Mouse (Mus musculus) embryonic fibroblast, embryonic 13.5 days (primary cell): ENCODE results near the gene Agpat1. TPM values are rescaled to one million over a fixed set of nuclear protein-coding genes. Genes with fewer than 3 reads are reported as not detected.

Experiments
- H3K27ac ChIP-seq: 2 replicates; pipeline ENCODE4 v1.5.1; 2012; ENCODE audit warnings: low read length, control low read depth, inconsistent platforms; ENCODE audit not compliant: insufficient read depth
- H3K4me1 ChIP-seq: 2 replicates; pipeline ENCODE4 v1.6.1; 2011; ENCODE audit warnings: low read length; ENCODE audit not compliant: control insufficient read depth, insufficient read depth
- H3K4me3 ChIP-seq: 2 replicates; pipeline ENCODE4 v1.5.1; 2011; ENCODE audit warnings: mild to moderate bottlenecking, control low read depth, low read length; ENCODE audit not compliant: insufficient read depth
- CTCF ChIP-seq: IDR thresholded peaks from 2 replicates; pipeline ENCODE4 v1.5.1; 2011; ENCODE audit warnings: mild to moderate bottlenecking, control low read depth, low read length, moderate library complexity, borderline replicate concordance; ENCODE audit not compliant: insufficient read depth
- POLR2A ChIP-seq: IDR thresholded peaks from 2 replicates; pipeline ENCODE4 v1.6.1; 2011; ENCODE audit warnings: low read depth, mild to moderate bottlenecking, control low read depth, low read length, moderate library complexity
- polyA plus RNA-seq: library from polyadenylated mRNA; stranded (reverse); fragments of >200 nt; gene quantifications from 2 replicates; pipeline ENCODE4 v1.2.4, GENCODE M21; 2011; ENCODE audit warnings: low read depth; ENCODE audit not compliant: missing spikeins, insufficient read length

Gene Agpat1
- polyA plus RNA-seq, 1 experiment: 97.5 TPM

DNA sequence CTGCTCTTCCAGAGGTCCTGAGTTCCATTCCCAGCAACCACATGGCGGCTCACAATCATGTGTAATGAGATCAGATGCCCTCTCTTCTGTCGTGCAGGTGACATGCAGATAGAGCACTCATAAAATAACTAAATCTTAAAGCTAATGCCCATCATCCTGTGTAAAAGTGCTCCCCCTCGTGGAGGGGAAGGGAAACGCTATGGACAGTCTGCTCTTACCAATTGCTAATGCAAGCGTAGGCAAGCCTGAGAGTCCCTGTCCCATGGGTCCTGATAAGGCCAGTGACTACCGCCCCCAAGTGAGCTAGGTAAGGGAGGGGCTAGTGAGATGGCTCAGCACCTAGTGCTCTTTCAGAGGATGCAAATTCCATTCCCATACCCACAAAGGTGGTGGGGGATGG, 14.9 kb downstream of the Agpat1 start:
- no peak overlapping the region for H3K27ac ChIP-seq
- no peaks in the 10 kb centered on the region for H3K4me1 ChIP-seq
- TF ChIP-seq POLR2A: no peak
- TF ChIP-seq CTCF: peak; percentile 57; the same call in 1 of the 2 replicates
- H3K4me3 ChIP-seq: no peak overlapping the region

DNA sequence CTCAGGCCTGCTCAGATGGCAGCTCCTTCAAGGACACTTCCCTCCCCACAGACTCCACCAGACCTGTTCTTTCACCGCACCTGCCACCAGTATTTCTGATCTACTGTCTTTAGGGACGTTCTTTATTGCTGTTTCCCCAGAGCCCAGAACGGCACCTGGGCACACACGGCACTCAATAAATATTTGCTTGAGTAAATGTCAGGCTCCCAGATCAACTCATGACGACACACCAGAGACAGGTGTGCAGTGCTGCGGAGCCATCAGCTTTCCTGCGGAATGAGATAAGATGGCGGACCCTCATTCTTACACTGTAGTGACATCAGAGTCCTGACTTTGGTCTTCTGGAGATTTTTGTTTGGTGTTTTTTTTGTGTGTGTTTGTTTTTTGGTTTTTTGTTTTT, 16.9 kb downstream of the Agpat1 start:
- Histone ChIP-seq H3K4me1 (0 out of 2 replicates have a peak, but pooled peaks cover under 1% of the 10 kb centered on the region), H3K27ac (no peak overlapping the region), H3K4me3 (no peak overlapping the region)
- TF ChIP-seq POLR2A: no peak
- no peak for TF ChIP-seq CTCF

DNA sequence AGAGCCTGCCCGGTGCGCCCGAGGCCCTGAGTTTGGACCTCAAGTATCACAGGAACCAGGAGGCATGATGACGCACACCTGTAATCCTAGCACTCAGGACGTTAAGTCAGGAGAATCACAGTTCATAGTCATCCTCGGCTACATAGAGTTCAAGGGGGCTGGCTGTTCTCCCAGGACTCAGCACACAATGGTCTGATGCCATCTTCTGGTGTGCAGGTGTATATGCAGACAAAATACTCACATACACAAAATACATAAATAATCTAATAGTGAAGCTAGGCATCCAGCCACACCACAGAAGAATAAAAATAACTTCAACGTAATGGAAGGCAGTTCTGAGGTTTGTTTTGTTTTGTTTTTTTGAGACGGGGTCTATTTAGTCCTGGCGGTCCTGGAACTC, 19.1 kb downstream of the Agpat1 start:
- Histone ChIP-seq H3K4me3 (no peak overlapping the region), H3K4me1 (peaks cover 4% of the 10 kb centered on the region; the same call in 1 of the 2 replicates), H3K27ac (no peak overlapping the region)
- TF ChIP-seq CTCF: no peak
- TF ChIP-seq POLR2A: no peak

DNA sequence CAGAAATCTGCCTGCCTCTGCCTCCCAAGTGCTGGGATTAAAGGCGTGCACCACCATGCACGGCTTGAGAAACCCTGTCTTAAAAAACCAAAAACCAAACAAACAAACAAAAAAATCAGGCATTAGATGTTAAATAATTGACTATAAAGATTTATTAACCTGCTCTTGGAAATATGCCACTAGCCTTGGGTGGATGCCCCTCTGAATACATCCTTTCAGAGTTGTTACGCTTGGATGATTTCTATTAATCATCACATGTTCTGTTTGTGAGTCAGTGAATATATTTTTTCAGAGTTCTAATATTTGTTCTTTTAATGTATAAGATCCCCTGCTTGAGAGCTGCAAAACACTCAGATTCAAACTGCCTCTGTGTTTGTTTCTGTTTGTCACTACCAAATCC, 20.9 kb downstream of the Agpat1 start:
- H3K4me1 ChIP-seq: peaks cover 9% of the 10 kb centered on the region; the same call in 1 of the 2 replicates
- no peak overlapping the region for H3K4me3 ChIP-seq
- no peak overlapping the region for H3K27ac ChIP-seq
- TF ChIP-seq CTCF (no peak), POLR2A (no peak)

DNA sequence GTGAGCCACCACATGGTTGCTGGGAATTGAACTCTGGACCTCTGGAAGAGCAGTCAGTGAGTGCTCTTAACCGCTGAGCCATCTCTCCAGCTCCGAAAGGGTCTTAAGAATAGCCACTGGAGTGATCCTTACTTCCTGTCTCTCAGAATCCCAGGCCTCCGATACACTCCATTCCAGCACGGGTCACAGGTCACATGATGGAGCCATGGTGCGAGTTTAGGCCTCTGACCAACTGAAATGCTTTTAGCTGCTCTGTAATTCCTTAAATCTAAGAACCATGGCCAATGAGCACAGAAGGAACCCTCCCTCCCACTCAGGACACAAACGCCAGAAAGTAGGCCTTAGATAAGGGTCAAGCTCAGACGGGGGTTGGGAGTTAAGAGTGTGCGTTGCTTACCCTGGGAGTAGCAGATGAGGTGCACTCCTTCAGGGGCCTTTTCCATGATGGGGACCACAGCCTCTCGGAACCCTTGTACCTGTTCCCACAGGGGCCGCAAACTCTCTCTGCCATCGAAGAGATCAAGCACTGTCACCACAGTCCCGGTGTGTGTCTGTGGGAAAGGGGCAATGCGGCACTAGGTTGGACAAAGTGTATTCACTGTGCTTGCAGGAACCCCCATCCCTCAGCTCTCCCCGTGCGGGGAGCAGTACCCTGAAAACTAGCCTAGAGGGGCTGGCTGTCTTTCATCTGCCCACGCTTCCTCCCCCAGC, 22.2 kb downstream of the Agpat1 start:
- peak overlapping the region; percentile 93 for H3K4me3 ChIP-seq
- no peak overlapping the region for H3K27ac ChIP-seq
- TF ChIP-seq CTCF (no peak), POLR2A (no peak)
- H3K4me1 ChIP-seq: peaks cover 9% of the 10 kb centered on the region; the same call in 1 of the 2 replicates

DNA sequence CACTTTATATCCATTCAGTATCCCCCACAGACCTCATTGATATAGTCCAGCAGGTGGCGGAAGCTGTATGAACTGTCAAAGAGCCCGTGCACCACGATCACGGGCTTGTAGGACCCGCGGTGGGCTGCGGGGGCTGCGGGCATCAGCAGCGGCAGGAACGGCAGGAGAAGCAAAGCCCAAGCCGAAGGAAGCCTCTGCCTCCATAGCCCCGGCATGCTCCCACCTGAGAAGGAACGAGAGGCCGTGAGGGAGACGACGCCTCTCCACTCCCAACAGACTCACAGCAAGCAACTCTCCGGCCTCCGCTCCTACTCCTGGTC, 22.7 kb downstream of the Agpat1 start:
- Histone ChIP-seq H3K27ac (peak overlapping the region; percentile 15), H3K4me1 (peaks cover 9% of the 10 kb centered on the region; the same call in 1 of the 2 replicates)
- TF ChIP-seq POLR2A: no peak
- peak; percentile 43; the same call in 1 of the 2 replicates for TF ChIP-seq CTCF

DNA sequence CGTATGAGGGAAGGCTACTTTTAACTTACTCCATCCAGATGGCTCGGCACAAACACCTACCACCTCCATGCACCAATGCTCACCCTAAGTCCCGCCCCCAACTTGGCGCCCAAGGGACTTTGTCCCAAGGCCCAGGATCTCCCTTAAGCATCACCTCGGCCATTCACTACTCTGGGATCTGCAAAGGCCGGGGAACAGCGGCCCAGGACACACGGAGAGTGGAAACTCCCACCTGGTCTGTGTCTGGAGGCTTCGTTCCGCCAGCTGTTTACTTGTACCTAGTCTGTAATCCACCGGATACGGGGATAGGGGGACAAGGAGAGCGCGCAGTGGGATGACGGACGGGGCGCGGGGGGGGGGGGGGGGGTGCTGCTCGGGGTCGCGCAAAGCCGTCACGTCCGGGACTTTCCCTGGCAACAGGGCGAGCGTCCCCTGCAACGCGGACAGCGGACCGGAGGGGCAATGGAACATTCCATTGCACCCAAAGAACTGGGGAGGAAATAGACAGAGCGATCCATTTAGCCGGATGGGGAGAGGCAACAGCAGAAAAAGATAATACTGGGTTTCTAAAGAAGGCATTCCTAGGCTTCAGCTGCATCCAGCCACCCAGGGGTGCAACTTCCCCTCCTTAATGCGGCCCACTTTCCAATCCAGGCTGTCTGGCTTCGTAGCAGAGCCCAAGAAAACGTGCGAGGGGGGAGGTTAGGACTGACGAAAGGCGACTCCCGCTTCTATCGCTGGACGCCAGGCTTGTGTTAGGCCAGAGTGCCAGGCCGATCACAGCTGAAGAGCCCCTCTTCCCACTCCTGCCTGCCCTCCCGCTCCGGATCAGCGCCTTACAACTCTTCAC, 23.3 kb downstream of the Agpat1 start:
- Histone ChIP-seq H3K4me3 (peak overlapping the region; percentile 93), H3K4me1 (peaks cover 9% of the 10 kb centered on the region; the same call in 1 of the 2 replicates), H3K27ac (peak overlapping the region; percentile 77)
- TF ChIP-seq POLR2A (peak; percentile 83), CTCF (no peak)

More for the DNA sequence above, 22.7 kb downstream of the Agpat1 start:
- peak overlapping the region; percentile 93 for H3K4me3 ChIP-seq

DNA sequence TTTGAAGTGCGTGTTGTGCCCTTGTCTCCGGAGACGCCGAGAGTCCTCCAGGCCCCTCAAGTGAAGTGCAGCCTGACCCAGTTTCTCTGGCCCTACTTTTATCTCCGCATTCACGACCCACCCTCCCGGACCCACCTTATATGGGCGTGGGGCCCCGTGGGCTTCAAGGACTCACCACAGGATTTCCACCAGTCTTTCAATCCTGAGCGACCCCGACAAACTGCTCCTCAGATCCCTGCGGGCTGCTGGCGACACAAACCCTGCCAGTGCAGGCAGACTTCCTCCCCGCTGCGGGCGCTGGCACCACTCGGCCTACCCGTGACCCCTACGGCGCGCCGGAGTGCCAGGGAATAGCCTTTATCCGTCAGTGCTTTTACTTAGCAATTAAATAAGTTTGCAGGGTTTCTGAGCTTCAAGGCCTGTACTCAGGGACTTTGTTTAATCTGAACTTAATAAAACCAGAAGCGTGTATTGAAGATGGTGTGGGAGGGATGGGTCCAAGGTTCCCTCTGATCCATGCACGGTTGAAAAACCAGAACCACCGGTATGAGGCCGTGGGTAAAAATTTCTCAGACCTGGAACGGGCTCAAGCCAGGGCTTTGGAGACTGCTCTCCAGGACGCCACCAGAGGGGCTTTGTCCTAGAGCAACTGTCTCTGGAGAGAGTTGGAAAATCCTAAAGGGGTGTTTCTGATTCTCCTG, 24.0 kb downstream of the Agpat1 start, which contains the start of gene Ppt2:
Gene Ppt2, minus strand, starts transcription at position 568 of the 701 bp plus-strand sequence.
- Histone ChIP-seq H3K4me1 (peaks cover 9% of the 10 kb centered on the region; the same call in 1 of the 2 replicates), H3K4me3 (peak within 1 kb of the TSS; percentile 45), H3K27ac (peak within 1 kb of the TSS; percentile 77)
- no peak; the same call in 1 of the 2 replicates for TF ChIP-seq POLR2A
- no peak for TF ChIP-seq CTCF

DNA sequence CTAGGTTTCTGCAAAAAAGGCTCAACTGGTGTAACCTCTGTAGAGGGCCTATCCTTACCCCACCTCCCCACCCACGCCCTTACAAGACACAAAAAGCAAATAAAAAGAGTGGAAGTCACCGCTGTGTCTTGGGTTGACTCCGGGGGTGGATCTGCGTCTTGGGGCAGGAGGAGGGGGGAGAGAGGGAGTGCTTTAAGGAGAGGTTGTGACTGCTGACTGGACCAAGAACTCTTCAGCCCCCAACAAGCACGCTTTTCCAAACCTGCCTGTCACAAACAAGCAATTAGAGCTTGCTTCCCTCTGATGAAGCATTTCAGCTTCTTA, 24.5 kb downstream of the Agpat1 start:
- H3K27ac ChIP-seq: no peak overlapping the region
- H3K4me3 ChIP-seq: peak overlapping the region; percentile 45; the same call in 1 of the 2 replicates
- TF ChIP-seq CTCF (no peak), POLR2A (0 out of 2 replicates have a peak, but pooled peaks have one; percentile 12)
- peaks cover 9% of the 10 kb centered on the region; the same call in 1 of the 2 replicates for H3K4me1 ChIP-seq
